Mouse (Mus musculus) neural tube, embryonic 13.5 days (tissue): Measurements from ENCODE around the gene Antxr1. TPM values are rescaled to one million over a fixed set of nuclear protein-coding genes. Genes with fewer than 3 reads are reported as not detected.

Experiments used
- ATAC-seq: fragments of 200-750 bp; cut with Nextera tagmentation; 2 replicates; pipeline ENCODE4 v1.8.0; 2017; ENCODE audit warnings: low read depth, mild to moderate bottlenecking, moderate TSS enrichment, moderate library complexity
- H3K27ac ChIP-seq: fragments of 300-500 bp; sonication (generic); replicated peaks from 2 replicates; pipeline ENCODE4 v1.5.1; 2015; ENCODE audit warnings: moderate library complexity, mild to moderate bottlenecking, inconsistent platforms
- H3K27me3 ChIP-seq: fragments of 300-500 bp; sonication (generic); 2 replicates; pipeline ENCODE4 v1.6.1; 2015; ENCODE audit warnings: mild to moderate bottlenecking, inconsistent platforms
- H3K36me3 ChIP-seq: fragments of 300-500 bp; sonication (generic); 2 replicates; pipeline ENCODE4 v1.6.1; 2015; ENCODE audit warnings: mild to moderate bottlenecking, inconsistent platforms
- H3K4me1 ChIP-seq: fragments of 300-500 bp; sonication (generic); replicated peaks from 2 replicates; pipeline ENCODE4 v1.6.1; 2015; ENCODE audit warnings: inconsistent platforms
- H3K4me2 ChIP-seq: fragments of 300-500 bp; sonication (generic); 2 replicates; pipeline ENCODE4 v1.6.1; 2015; ENCODE audit warnings: inconsistent platforms, mild to moderate bottlenecking, moderate library complexity
- H3K4me3 ChIP-seq: fragments of 300-500 bp; sonication (generic); 2 replicates; pipeline ENCODE4 v1.5.1; 2015; ENCODE audit warnings: mild to moderate bottlenecking, inconsistent platforms
- H3K9ac ChIP-seq: fragments of 300-500 bp; sonication (generic); 2 replicates; pipeline ENCODE4 v1.6.1; 2015; ENCODE audit warnings: moderate library complexity, mild to moderate bottlenecking, inconsistent platforms
- H3K9me3 ChIP-seq: fragments of 300-500 bp; sonication (generic); 2 replicates; pipeline ENCODE4 v1.6.1; 2016; ENCODE audit warnings: inconsistent platforms
- WGBS: fragments of 180-500 bp; shearing (Covaris S2); methylation state at CpG from one replicate; pipeline ENCODE4 v1.1.7; 2015; 5-methylcytosine and 5-hydroxymethylcytosine counted together
- polyA plus RNA-seq: library from polyadenylated mRNA; unstranded; fragments of >200 nt; fragmentation: Nextera tagmentation; extraction: Ambion mirVana; gene quantifications from 2 replicates; pipeline ENCODE4 v1.2.1, GENCODE M21; 2015

Gene Antxr1
- polyA plus RNA-seq, 1 experiment from 2014 or later: 4.3 TPM

DNA sequence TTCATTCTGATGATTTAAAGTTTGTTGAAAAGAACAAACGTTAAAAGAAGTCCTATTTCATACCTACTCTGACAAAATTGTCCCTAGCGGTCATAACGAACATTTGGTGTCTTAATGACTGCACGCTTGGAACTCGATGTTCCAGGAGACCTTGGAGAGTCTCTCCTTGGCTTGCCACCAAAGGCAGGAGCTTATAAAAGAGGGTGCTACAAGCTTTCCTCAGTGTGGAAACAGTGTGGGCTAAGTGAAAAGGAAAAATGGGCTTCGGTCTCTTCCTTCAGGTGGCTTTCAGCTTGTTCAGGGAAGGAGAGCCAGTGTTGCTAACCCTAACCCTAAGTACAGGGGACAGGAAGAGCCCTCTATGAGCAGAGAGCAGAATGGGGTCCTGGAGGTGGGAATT lies 164.7 kb downstream of the Antxr1 start:
- H3K4me3 ChIP-seq: no peak overlapping the region
- no peaks in the 10 kb centered on the region for H3K36me3 ChIP-seq
- H3K27ac ChIP-seq: no peak overlapping the region
- ATAC-seq: no peak
- 91% methylated on average over 6 of the region's 6 CpGs for WGBS
- peaks cover 12% of the 10 kb centered on the region for H3K4me1 ChIP-seq
- H3K4me2 ChIP-seq: no peak overlapping the region
- no peaks in the 10 kb centered on the region for H3K27me3 ChIP-seq
- no peaks in the 10 kb centered on the region for H3K9me3 ChIP-seq
- H3K9ac ChIP-seq: no peak overlapping the region

DNA sequence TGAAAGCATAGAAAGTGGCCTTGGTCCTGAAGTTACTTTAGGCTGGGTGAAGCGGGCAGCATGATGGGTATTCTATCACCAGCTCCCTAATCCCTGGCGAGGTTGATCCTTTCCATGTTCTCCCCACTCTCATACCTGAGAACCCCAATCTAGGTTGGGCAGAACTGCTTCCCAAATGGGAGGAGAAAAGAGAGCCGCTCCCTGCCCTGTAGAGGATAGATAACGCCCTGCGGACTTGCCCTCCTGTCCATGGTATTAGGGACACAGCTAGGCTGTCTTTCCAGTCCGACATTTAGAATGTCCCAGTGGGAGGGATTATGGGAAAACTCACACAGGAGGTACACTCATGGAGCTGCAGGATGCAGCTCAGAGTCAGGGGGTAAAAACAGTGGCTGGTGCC lies 165.3 kb downstream of the Antxr1 start:
- Histone ChIP-seq H3K36me3 (no peaks in the 10 kb centered on the region), H3K9ac (no peak overlapping the region), H3K4me1 (peaks cover 18% of the 10 kb centered on the region), H3K9me3 (no peaks in the 10 kb centered on the region), H3K4me2 (no peak overlapping the region), H3K27ac (no peak overlapping the region), H3K4me3 (no peak overlapping the region), H3K27me3 (no peaks in the 10 kb centered on the region)
- ATAC-seq: no peak
- 92% methylated on average over 6 of the region's 6 CpGs for WGBS

DNA sequence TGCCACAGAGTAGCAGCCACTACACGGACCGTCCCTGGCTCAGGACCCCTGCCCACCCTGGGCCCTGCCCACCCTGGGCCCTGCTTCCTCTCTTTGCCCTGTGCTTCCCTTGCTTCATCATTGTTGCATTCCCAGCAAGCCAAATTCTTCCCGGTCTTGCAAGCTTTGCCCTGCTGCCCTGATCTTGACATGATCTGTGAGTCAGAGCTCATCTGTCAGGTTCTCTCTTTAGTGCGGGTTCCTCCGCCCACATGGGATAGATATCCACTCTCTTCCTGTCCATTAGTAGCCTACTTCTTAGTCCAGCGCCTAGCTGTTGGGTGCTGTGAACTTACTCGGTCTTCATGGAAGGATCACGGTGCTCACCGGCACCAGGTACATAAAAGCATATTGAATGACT lies 167.6 kb downstream of the Antxr1 start:
- no peak overlapping the region for H3K4me2 ChIP-seq
- 97% methylated on average over 9 of the region's 9 CpGs for WGBS

DNA sequence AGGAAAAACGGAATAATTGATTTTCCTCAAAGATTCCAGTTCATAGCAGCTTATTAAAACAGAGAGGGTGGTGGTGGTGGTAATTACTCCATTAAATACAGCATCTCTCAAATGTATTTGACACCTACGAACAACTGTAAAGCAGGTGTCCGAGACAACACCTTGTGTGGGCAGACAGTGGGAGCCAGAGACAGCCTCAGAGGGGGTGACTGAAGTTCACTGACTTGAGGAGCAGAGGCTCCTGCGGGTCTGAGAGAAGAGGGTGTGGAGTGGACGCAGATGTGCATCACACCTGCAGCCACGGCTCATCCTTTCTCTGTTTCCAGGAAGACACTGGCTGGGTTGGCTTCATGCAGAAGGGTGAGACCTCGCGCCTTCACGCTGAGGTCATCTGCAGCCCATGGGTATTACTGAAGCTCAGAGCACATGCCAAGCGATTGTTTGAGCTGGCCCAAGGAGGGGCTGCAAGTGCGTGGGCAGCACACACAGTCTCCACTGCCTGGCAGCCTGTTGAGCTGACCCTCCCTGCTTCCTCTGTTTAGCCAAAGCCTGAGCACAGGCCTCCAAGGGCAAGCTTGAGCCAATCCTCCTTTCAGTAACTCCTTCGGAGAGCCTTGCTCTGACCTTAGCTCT lies 168.8 kb downstream of the Antxr1 start:
- no peak overlapping the region for H3K27ac ChIP-seq
- peaks cover 29% of the 10 kb centered on the region for H3K4me1 ChIP-seq
- no peak overlapping the region for H3K4me2 ChIP-seq
- no peak for ATAC-seq
- H3K9me3 ChIP-seq: no peaks in the 10 kb centered on the region
- no peaks in the 10 kb centered on the region for H3K27me3 ChIP-seq
- H3K36me3 ChIP-seq: no peaks in the 10 kb centered on the region
- 79% methylated on average over 12 of the region's 12 CpGs for WGBS
- no peak overlapping the region for H3K9ac ChIP-seq
- no peak overlapping the region for H3K4me3 ChIP-seq

More for the DNA sequence above, 167.6 kb downstream of the Antxr1 start:
- no peak overlapping the region for H3K27ac ChIP-seq
- H3K9me3 ChIP-seq: no peaks in the 10 kb centered on the region
- no peak overlapping the region for H3K4me3 ChIP-seq
- no peak for ATAC-seq
- H3K9ac ChIP-seq: no peak overlapping the region
- no peaks in the 10 kb centered on the region for H3K36me3 ChIP-seq
- no peaks in the 10 kb centered on the region for H3K27me3 ChIP-seq
- peaks cover 27% of the 10 kb centered on the region for H3K4me1 ChIP-seq

DNA sequence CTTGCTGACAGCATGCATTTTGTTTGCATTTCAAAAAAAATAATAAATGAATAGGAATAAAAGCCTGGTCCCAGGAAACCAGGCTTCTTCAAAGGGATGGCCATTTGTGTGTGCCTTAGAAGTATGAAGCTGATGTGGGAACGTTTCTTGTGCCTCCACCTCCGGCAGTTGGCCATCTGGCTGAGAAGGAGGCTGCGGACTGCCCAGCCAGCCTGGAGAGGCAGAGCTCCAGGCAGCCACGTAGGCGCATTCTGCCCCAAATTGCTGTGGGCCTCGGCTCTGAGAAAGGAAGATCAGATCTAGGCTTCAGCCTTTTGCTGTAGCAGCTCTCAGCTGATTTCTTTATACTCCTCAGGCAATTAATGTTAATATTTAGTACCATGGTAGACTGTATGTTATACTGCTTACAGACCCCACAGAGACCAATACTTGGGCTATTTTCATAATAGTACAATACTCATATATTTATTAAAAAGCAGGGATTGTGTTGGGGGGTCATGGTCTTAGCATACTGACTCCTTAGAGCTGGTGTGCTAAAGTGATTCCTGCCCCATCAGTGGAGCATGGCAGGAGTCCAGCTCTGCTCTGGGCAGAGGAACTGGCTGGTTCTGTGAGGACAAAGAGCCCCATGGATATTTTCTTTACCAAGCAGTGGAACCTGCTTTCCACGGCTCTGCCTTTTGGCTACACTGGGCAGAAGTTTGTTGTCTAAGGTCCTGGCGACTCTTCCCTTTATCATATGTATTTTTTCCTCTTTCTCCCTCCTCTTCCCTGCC lies 169.9 kb downstream of the Antxr1 start:
- Histone ChIP-seq H3K36me3 (no peaks in the 10 kb centered on the region), H3K9ac (no peak overlapping the region), H3K4me2 (no peak overlapping the region), H3K4me1 (peaks cover 39% of the 10 kb centered on the region), H3K27me3 (no peaks in the 10 kb centered on the region), H3K27ac (peak overlapping the region; percentile 49; the same call in 1 of the 2 replicates), H3K4me3 (no peak overlapping the region), H3K9me3 (no peaks in the 10 kb centered on the region)
- 71% methylated on average over 8 of the region's 8 CpGs for WGBS
- ATAC-seq: no peak

DNA sequence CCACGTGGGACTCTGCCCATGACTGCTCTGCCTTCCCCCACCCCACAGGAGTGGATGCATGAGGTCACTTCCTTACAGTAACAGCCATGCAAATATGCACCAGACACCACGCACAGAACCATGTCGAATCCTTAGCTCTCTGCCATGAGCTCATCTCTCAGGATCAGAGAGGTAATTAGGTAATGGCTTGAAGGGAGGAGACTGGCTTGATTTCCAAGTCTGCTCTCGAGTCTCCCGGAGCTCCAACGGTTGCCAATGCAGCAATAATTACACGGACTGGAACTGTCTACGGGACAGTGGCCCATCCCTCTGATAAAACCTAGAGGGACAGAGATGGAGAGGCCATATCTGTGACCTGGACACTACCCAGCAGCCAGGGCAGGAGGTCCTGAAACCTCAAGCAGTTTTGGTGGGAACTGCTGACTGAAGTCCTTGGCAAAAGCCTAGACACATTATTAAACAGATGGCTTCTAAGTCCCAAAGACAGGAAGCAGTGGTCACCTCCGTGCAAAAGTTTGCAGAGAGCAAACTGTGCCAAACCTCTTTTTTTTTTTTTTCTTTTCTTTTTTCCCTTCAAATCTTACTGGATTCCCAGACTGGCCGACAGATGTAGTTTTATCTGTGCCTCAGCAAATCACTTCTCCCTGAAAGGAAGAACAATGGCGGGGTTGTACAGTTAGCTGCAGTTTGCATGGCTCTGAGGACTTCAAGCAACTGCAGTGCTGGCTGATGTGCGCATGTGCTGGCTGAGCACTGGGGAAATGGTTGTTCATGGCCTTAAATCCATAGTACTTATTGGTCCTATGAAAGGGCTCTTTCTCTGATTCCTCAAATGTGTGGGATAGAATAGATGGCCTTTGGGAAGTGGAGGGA lies 174.0 kb downstream of the Antxr1 start:
- Histone ChIP-seq H3K27ac (peak overlapping the region; percentile 39), H3K36me3 (no peaks in the 10 kb centered on the region), H3K4me3 (no peak overlapping the region), H3K9me3 (no peaks in the 10 kb centered on the region), H3K9ac (no peak overlapping the region), H3K4me2 (no peak overlapping the region), H3K4me1 (peaks cover 34% of the 10 kb centered on the region), H3K27me3 (no peaks in the 10 kb centered on the region)
- 58% methylated on average over 12 of the region's 12 CpGs for WGBS
- peak; percentile 37; the same call in 1 of the 2 replicates for ATAC-seq

DNA sequence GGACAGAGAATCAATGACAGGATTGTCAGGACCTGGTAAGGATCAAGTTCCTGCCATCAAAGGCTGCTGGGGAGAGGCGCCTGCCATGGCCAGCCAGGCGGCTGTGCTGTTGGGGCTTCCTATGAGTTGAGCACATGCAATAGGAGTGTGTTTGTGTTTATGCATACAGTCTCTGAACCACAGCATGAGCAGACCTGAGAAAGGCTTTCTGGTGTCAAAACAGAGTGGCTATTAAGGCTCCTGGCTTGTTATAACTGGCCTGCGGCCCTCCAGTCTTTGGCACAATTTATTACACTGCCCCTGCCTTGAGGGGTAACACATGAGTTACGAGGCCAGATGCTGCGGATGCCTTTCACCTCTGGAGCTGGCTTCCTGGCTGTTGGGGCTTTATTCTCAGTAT lies 175.4 kb downstream of the Antxr1 start:
- H3K4me2 ChIP-seq: no peak overlapping the region
- H3K27ac ChIP-seq: no peak overlapping the region
- peaks cover 19% of the 10 kb centered on the region for H3K4me1 ChIP-seq
- no peak overlapping the region for H3K9ac ChIP-seq
- WGBS: 70% methylated on average over 5 of the region's 5 CpGs
- no peaks in the 10 kb centered on the region for H3K27me3 ChIP-seq
- ATAC-seq: no peak
- no peak overlapping the region for H3K4me3 ChIP-seq
- no peaks in the 10 kb centered on the region for H3K36me3 ChIP-seq
- H3K9me3 ChIP-seq: no peaks in the 10 kb centered on the region

DNA sequence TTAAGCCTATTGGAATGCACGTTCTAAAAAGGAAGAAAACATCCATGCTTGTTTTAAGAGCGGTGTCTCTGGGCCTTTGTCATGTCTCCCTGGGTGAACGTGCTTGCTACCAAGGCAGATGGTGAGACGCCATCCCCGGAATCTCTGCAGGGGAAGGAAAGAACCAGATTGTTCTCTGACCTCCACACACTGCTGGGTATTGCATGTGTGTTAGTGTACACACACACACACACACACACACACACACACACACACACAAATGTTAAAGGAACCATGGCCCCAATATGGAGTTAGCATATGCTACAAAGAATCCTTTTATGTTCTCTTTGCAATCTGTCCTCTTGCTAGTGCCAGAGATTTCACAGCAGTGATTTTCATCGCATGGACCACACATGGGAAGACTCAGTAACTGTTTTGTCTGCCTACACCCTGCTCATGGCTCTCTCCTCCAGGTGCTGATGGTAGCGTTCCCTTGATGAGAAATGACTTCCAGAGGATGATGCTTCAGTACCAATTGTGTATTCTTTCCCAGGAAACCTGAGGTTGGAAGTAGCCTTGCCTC lies 177.5 kb downstream of the Antxr1 start:
- no peak overlapping the region for H3K27ac ChIP-seq
- 64% methylated on average over 7 of the region's 7 CpGs for WGBS
- H3K4me1 ChIP-seq: peaks cover 12% of the 10 kb centered on the region; the same call in 1 of the 2 replicates
- H3K9ac ChIP-seq: no peak overlapping the region
- H3K27me3 ChIP-seq: no peaks in the 10 kb centered on the region
- no peak overlapping the region for H3K4me3 ChIP-seq
- H3K9me3 ChIP-seq: no peaks in the 10 kb centered on the region
- no peak overlapping the region for H3K4me2 ChIP-seq
- ATAC-seq: no peak
- no peaks in the 10 kb centered on the region for H3K36me3 ChIP-seq

DNA sequence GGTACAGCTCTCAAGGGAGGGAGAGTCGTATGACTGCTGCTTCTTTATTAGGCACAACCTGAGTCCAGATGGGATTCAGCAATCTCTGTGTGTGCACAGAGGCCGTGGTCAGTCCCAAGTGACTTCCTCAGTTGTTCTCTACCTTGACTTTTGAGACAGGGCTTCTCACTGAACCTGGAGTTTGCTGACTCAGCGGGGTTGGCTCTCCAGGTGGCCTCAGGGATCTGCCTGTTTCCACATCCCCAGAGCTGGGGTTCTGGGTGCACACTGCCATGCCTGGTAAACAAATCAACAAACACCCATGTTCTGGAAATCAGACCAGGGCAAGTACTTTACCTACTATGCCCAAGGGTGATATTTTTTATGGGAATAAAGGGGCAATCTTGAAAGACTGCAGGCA lies 181.8 kb downstream of the Antxr1 start:
- Histone ChIP-seq H3K4me3 (no peak overlapping the region), H3K36me3 (no peaks in the 10 kb centered on the region), H3K4me1 (no peaks in the 10 kb centered on the region; the same call in 1 of the 2 replicates), H3K27me3 (no peaks in the 10 kb centered on the region), H3K9ac (no peak overlapping the region), H3K4me2 (no peak overlapping the region), H3K27ac (no peak overlapping the region), H3K9me3 (no peaks in the 10 kb centered on the region)
- ATAC-seq: no peak
- 81% methylated on average over 3 of the region's 3 CpGs for WGBS

DNA sequence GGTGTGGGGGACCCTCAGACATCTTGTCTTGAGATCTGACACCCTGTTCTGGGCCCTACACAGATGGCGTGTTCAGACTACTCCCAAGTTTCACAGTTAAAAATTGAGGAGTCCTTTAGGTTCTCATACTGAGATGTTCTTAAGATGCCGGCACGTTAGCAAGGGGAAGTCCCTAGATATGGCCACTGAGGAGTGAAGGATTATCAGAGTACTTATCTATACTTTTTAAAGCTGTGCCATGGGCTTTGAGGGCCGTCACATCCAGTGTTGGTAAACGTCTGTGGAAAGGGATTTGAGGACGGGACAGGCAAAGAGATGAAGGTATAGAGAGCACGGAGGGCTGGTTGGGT lies 182.4 kb downstream of the Antxr1 start:
- ATAC-seq: no peak
- no peaks in the 10 kb centered on the region for H3K9me3 ChIP-seq
- H3K4me2 ChIP-seq: no peak overlapping the region
- H3K36me3 ChIP-seq: no peaks in the 10 kb centered on the region
- no peaks in the 10 kb centered on the region; the same call in 1 of the 2 replicates for H3K4me1 ChIP-seq
- H3K27me3 ChIP-seq: no peaks in the 10 kb centered on the region
- 91% methylated on average over 7 of the region's 7 CpGs for WGBS
- H3K27ac ChIP-seq: no peak overlapping the region
- no peak overlapping the region for H3K9ac ChIP-seq
- H3K4me3 ChIP-seq: no peak overlapping the region

DNA sequence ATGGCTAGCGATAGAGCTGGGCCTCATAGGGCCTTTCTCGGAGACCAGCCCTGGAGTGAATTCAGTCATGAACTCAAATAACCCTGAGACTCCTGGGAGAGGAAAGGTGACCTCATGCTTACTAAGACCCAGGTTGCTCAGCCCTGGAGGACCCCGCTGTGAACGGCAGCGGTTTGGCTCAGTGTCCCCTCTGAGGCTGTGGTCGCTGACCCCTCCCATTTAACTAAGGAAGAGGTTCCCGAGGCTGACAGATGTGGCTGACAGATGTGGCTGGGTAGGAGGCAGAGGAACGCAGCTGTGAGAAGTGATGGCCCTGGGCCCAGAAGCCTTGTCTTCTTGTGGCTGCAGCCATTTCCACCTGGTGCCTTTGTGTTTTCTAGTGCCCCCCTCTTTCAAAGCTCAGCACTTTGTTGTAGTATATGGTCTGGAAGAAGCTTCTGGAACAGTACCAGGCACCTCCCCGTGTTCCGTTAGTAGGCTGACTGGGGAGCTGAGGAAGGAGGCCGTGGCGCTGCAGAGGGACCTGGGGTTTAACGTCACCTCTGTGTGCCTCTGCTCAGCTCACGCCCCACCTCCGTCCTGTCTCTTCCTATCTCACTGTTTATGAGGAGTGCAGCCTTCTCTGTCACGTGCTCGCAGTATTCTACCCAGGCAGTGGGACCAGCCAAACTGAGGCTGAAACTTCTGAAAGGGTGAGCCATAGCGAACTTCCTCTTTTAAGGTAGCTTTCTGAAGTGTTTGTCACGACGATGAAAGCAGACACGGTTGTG lies 183.0 kb downstream of the Antxr1 start:
- no peak overlapping the region for H3K27ac ChIP-seq
- H3K4me2 ChIP-seq: no peak overlapping the region
- no peak overlapping the region for H3K4me3 ChIP-seq
- H3K4me1 ChIP-seq: no peaks in the 10 kb centered on the region; the same call in 1 of the 2 replicates
- H3K27me3 ChIP-seq: no peaks in the 10 kb centered on the region
- 76% methylated on average over 21 of the region's 21 CpGs for WGBS
- no peaks in the 10 kb centered on the region for H3K36me3 ChIP-seq
- H3K9ac ChIP-seq: no peak overlapping the region
- H3K9me3 ChIP-seq: no peaks in the 10 kb centered on the region
- no peak for ATAC-seq
